20 mouse cellular contexts compared by ENCODE assay signal in the genomic region with DNA sequence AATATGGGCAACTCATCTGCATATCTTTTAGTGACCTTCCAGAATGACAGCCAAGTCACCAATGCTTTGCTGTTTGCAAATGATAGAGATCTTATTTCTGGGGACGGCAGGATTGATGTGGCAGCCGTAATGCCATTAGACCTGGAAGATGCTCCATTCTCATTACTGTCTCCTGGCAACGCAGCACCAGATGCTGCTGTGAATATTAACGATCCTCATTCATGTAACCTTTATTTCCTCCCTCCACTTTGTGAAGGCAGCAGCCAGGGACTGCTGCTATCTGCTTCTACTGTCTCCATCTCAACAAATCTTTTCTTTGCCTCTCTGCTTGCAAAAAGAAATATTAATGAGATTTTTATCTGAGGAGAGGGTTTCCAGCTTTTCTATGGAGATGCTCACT.
DNase-seq lines count a peak whose midpoint lies in the region; ATAC-seq and TF ChIP-seq lines count a peak whose summit lies in the region.
"Had no signal": no experiment of that assay in that cellular context is flagged by ENCODE, and none has a peak within 500 bp of the region (broad histone marks: within the 10 kb centered on the region; RNA-seq: fewer than 3 reads in every experiment).

No protein-coding gene starts in this region.

- no peak overlapping the region for H3K4me3 ChIP-seq in neural tube, embryonic 11.5 days (ENCODE audit: low read depth, low read length)
- H3K4me3 ChIP-seq in forebrain, postnatal 0 days (ENCODE audit: low read depth, low read length) = no peak overlapping the region
- no peak overlapping the region for H3K4me3 ChIP-seq in midbrain, embryonic 12.5 days
- no peak overlapping the region for H3K4me3 ChIP-seq in neural tube, embryonic 14.5 days (ENCODE audit: low read depth, low read length)
- H3K4me3 ChIP-seq: embryonic facial prominence, embryonic 10.5 days; erythroblast, embryonic 14.5 days had no signal

- intact Hi-C loops in heart, postnatal 14 days (cut with DNase I) = no loop called here
- intact Hi-C loops in left cerebral cortex, postnatal 36 days (cut with DNase I) = no loop called here

- H3K9me3 ChIP-seq in neural tube, embryonic 11.5 days (ENCODE audit: control insufficient read depth, low read length) = no peaks in the 10 kb centered on the region
- no peaks in the 10 kb centered on the region for H3K9me3 ChIP-seq in forebrain, postnatal 0 days (ENCODE audit: low read length)
- no peaks in the 10 kb centered on the region for H3K9me3 ChIP-seq in midbrain, embryonic 12.5 days
- no peaks in the 10 kb centered on the region for H3K9me3 ChIP-seq in neural tube, embryonic 14.5 days (ENCODE audit: control insufficient read depth, low read length)
- H3K9me3 ChIP-seq: embryonic facial prominence, embryonic 10.5 days had no signal

- H3K27me3 ChIP-seq in neural tube, embryonic 11.5 days (ENCODE audit: control insufficient read depth, insufficient read depth, low read length) = no peaks in the 10 kb centered on the region
- H3K27me3 ChIP-seq in forebrain, postnatal 0 days (ENCODE audit: insufficient read depth, low read length) = no peaks in the 10 kb centered on the region
- H3K27me3 ChIP-seq in midbrain, embryonic 12.5 days = no peaks in the 10 kb centered on the region
- no peaks in the 10 kb centered on the region for H3K27me3 ChIP-seq in neural tube, embryonic 14.5 days (ENCODE audit: control insufficient read depth, insufficient read depth, low read length)

- no peak overlapping the region for H3K9ac ChIP-seq in neural tube, embryonic 11.5 days (ENCODE audit: low read length)
- H3K9ac ChIP-seq in forebrain, postnatal 0 days = no peak overlapping the region
- no peak overlapping the region for H3K9ac ChIP-seq in midbrain, embryonic 12.5 days (replicated peaks)
- no peak overlapping the region for H3K9ac ChIP-seq in neural tube, embryonic 14.5 days (replicated peaks; ENCODE audit: low read depth, low read length)
- H3K9ac ChIP-seq: lung, embryonic 14.5 days had no signal

- no peak for TF ChIP-seq CTCF in forebrain, postnatal 0 days (IDR thresholded peaks at IDR 0.05; ENCODE audit: low read depth)

- WGBS in neural tube, embryonic 11.5 days = 45% methylated on average over 4 of the region's 4 CpGs
- 14% methylated on average over 4 of the region's 4 CpGs for WGBS in forebrain, postnatal 0 days
- 46% methylated on average over 4 of the region's 4 CpGs for WGBS in midbrain, embryonic 12.5 days
- WGBS in neural tube, embryonic 14.5 days = 12% methylated on average over 4 of the region's 4 CpGs

- H3K27ac ChIP-seq in neural tube, embryonic 11.5 days (ENCODE audit: low read depth, low read length) = no peak overlapping the region
- no peak overlapping the region; the same call in 1 of the 2 replicates for H3K27ac ChIP-seq in forebrain, postnatal 0 days (ENCODE audit: low read depth, low read length)
- 0 out of 2 replicates have a peak overlapping the region, but pooled peaks have one; percentile 25 for H3K27ac ChIP-seq in midbrain, embryonic 12.5 days (replicated peaks)
- H3K27ac ChIP-seq in neural tube, embryonic 14.5 days (ENCODE audit: low read depth, low read length) = peak overlapping the region; percentile 52; the same call in 1 of the 2 replicates
- H3K27ac ChIP-seq: embryonic facial prominence, embryonic 10.5 days; macrophage had no signal

- DNase-seq in neural tube, embryonic 11.5 days (ENCODE audit: low spot score) = peak; percentile 40
- DNase-seq in neural tube, embryonic 10.5 days (ENCODE audit: extremely low spot score, low spot score) = no peak
- DNase-seq in forebrain, postnatal 0 days = peak; percentile 37
- no peak for DNase-seq in frontal cortex, postnatal 10 days (ENCODE audit: low spot score in 2 of 2)
- DNase-seq in heart, postnatal 14 days = no peak
- no peak for DNase-seq in left cerebral cortex, postnatal 36 days (ENCODE audit: low spot score in 2 of 2)
- DNase-seq: adrenal gland, postnatal 25 days; cerebellum, adult 9-10 months; heart, postnatal 36 days; layer of hippocampus, postnatal 36 days; liver; lung, embryonic 14.5 days; right cerebral cortex, postnatal 14 days had no signal

- no peak overlapping the region for H3K4me2 ChIP-seq in neural tube, embryonic 11.5 days (ENCODE audit: low read depth)
- no peak overlapping the region for H3K4me2 ChIP-seq in forebrain, postnatal 0 days (ENCODE audit: low read depth)
- H3K4me2 ChIP-seq in midbrain, embryonic 12.5 days (replicated peaks) = no peak overlapping the region
- H3K4me2 ChIP-seq in neural tube, embryonic 14.5 days (ENCODE audit: low read depth, low read length) = no peak overlapping the region
- H3K4me2 ChIP-seq: heart, embryonic 11.5 days; lung, embryonic 14.5 days had no signal

- no peaks in the 10 kb centered on the region; the same call in 1 of the 2 replicates for H3K4me1 ChIP-seq in neural tube, embryonic 11.5 days (ENCODE audit: control insufficient read depth, insufficient read depth, low read length)
- no peaks in the 10 kb centered on the region for H3K4me1 ChIP-seq in forebrain, postnatal 0 days (ENCODE audit: insufficient read depth)
- H3K4me1 ChIP-seq in midbrain, embryonic 12.5 days = peaks cover 7% of the 10 kb centered on the region; the same call in 1 of the 2 replicates
- H3K4me1 ChIP-seq in neural tube, embryonic 14.5 days (ENCODE audit: control insufficient read depth, insufficient read depth, low read length) = no peaks in the 10 kb centered on the region; the same call in 1 of the 2 replicates
- H3K4me1 ChIP-seq: embryonic facial prominence, embryonic 10.5 days had no signal

- H3K36me3 ChIP-seq in neural tube, embryonic 11.5 days (ENCODE audit: control insufficient read depth, insufficient read depth, low read length) = no peaks in the 10 kb centered on the region
- H3K36me3 ChIP-seq in forebrain, postnatal 0 days (ENCODE audit: insufficient read depth) = no peaks in the 10 kb centered on the region
- H3K36me3 ChIP-seq in midbrain, embryonic 12.5 days = no peaks in the 10 kb centered on the region
- H3K36me3 ChIP-seq in neural tube, embryonic 14.5 days (ENCODE audit: control insufficient read depth, insufficient read depth, low read length) = no peaks in the 10 kb centered on the region
- H3K36me3 ChIP-seq: embryonic facial prominence, embryonic 10.5 days had no signal

- peak; percentile 70 for ATAC-seq in neural tube, embryonic 11.5 days (ENCODE audit: insufficient read depth, low FRiP score, low TSS enrichment)
- ATAC-seq in forebrain, postnatal 0 days = peak; percentile 88; the same call in 1 of the 2 replicates
- no peak for ATAC-seq in midbrain, embryonic 12.5 days (ENCODE audit: low FRiP score, low read depth)
- ATAC-seq in neural tube, embryonic 14.5 days (ENCODE audit: low read depth) = peak; percentile 95
- ATAC-seq: intestine, embryonic 16.5 days had no signal

Comparison
In these comparisons a context has a peak if more than half of its experiments do, and no peak if none do; other contexts are left out.
1. DNase-seq: peak in neural tube, embryonic 11.5 days (single experiment) and forebrain, postnatal 0 days (single experiment); none in neural tube, embryonic 10.5 days (single experiment), frontal cortex, postnatal 10 days (0 of 2), heart, postnatal 14 days (0 of 2) and left cerebral cortex, postnatal 36 days (0 of 2).
2. H3K27ac ChIP-seq: peak in midbrain, embryonic 12.5 days (single experiment) and neural tube, embryonic 14.5 days (single experiment); none in neural tube, embryonic 11.5 days (single experiment) and forebrain, postnatal 0 days (single experiment).